Mouse (Mus musculus) ES-E14 (cell line): Measurements from ENCODE around the gene Elf5.

Experiments
- CHD2 ChIP-seq: IDR thresholded peaks from 2 replicates; pipeline ENCODE4 v1.6.1; 2014; ENCODE audit warnings: mild to moderate bottlenecking, low read depth, low read length, inconsistent platforms
- HCFC1 ChIP-seq: IDR thresholded peaks from 2 replicates; pipeline ENCODE4 v1.6.1; 2012; ENCODE audit warnings: low read length, inconsistent platforms, borderline replicate concordance; ENCODE audit not compliant: insufficient read depth
- MAFK ChIP-seq: IDR thresholded peaks from 2 replicates; pipeline ENCODE4 v1.6.1; 2014; ENCODE audit warnings: mild to moderate bottlenecking, low read depth, low read length, inconsistent platforms; ENCODE audit not compliant: insufficient read depth
- ZNF384 ChIP-seq: IDR thresholded peaks from 2 replicates; pipeline ENCODE4 v1.6.1; 2012; ENCODE audit warnings: low read depth, low read length, inconsistent platforms

- TF ChIP-seq ZNF384 (no peak), HCFC1 (no peak), CHD2 (no peak), MAFK (no peak)
Observed at GRCm38 (mm10) chr2:103465429-103465828, 53.9 kb downstream of the Elf5 start.
